Mouse (Mus musculus): Measurements from ENCODE around the gene Psg20. TPM values are rescaled to one million over a fixed set of nuclear protein-coding genes. Genes with fewer than 3 reads are reported as not detected.

The Psg20 gene
- polyA plus RNA-seq (2017; shearing (Covaris generic)): not detected

DNA sequence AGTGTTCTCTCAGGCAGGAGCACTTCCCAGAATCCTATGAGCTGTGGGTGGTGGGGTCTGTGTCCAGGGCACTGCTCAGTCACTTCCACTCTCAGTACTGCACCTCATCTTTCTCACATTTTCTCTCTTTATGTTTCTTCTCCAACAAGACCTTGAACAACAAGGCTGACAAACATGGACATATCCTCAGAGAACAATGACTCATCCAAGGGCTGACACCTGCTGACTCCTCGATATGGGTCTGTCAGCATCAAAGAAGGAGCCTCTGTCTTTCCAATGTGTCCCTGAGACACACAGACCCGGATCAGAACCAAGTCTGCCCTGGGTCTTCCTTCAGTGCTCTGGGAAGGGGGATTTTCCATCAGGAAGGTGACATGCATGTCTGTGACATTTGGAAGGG is at the start of gene Psg20:
Gene Psg20 (minus strand): TSS at position 101 of the 400 bp plus-strand sequence.

DNA sequence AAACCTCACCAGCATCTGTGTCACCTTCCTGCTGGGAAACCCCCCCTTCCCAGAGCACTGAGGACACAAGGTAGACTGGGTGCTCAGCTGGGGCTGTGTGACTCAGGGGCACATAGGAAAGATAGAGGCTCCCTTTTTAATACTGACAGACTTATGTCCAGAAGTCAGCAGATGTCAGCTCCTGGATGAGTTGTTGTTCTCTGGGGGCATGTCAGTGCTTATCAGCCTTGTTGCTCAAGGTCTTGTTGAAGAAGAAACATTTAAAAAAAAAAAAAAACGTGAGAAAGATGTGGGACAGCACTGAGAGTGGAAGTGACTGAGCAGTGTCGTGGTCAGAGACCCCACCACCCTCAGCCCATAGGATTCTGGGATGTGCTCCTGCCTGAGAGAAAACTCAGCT is 31.8 kb upstream of the Psg20 start, which contains the start of gene Psg22:
Gene Psg22 (plus strand): TSS at position 301 of the 400 bp plus-strand sequence.

DNA sequence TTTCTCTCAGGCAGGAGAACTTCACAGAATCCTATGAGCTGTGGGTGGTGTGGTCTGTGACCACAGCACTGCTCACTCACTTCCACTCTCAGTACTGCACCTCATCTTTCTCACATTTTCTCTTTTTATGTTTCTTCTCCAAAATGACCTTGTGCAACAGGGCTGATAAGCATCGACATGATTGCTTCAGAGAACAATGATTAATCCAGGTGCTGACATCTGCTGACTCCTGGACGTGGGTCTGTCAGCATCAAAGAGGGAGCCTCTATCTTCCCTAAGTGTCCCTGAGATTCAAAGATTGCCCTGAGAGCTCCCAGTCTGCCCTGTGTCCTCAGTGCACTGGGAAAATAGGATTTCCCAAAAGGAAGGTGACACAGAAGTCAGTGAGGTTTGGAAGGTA is 29.4 kb downstream of the Psg20 start, which contains the start of gene Psg21:
Gene Psg21 (minus strand): TSS at position 101 of the 400 bp plus-strand sequence.

Other genes with a start within 250 kb of the Psg20 start
- not detected for gene Psg26, start 202.0 kb downstream of the Psg20 start, polyA plus RNA-seq (2017; shearing (Covaris generic))
- not detected for gene Psg25, start 153.9 kb downstream of the Psg20 start, polyA plus RNA-seq (2017; shearing (Covaris generic))
- not detected for gene Psg27, start 118.9 kb downstream of the Psg20 start, polyA plus RNA-seq (2017; shearing (Covaris generic))
- gene Psg23, start 69.7 kb downstream of the Psg20 start, polyA plus RNA-seq (2017; shearing (Covaris generic)): not detected
- gene Psg21, start 29.5 kb downstream of the Psg20 start, polyA plus RNA-seq (2017; shearing (Covaris generic)): not detected
- gene Psg22, start 31.9 kb upstream of the Psg20 start, polyA plus RNA-seq (2017; shearing (Covaris generic)): not detected
- gene Psg19, start 112.3 kb upstream of the Psg20 start, polyA plus RNA-seq (2017; shearing (Covaris generic)): not detected
- gene Psg17, start 135.4 kb upstream of the Psg20 start, polyA plus RNA-seq (2017; shearing (Covaris generic)): not detected
- not detected for gene Mill2, start 153.8 kb upstream of the Psg20 start, polyA plus RNA-seq (2017; shearing (Covaris generic))
- 6.5 TPM for gene Pglyrp1, start 185.1 kb upstream of the Psg20 start, polyA plus RNA-seq (2017; shearing (Covaris generic))
- gene Ccdc61, start 224.2 kb upstream of the Psg20 start, polyA plus RNA-seq (2017; shearing (Covaris generic)): 21.1 TPM
- not detected for gene Nova2, start 239.7 kb upstream of the Psg20 start, polyA plus RNA-seq (2017; shearing (Covaris generic))

All from naive thymus-derived CD4-positive, alpha-beta T cell, adult 5 months (primary cell).